Mouse (Mus musculus) kidney, postnatal 10 days (tissue): ENCODE data around the gene Pdzrn4.

Experiments used
- DNase-seq: peaks from one replicate; pipeline ENCODE4 v3.0.0; 2021; ENCODE audit warnings: mixed read lengths

Pdzrn4 gene

GRCm38 (mm10) chr15:92502797-92503196 lies 106.1 kb downstream of the Pdzrn4 start:
- no peak for DNase-seq

GRCm38 (mm10) chr15:92509372-92509771 lies 112.7 kb downstream of the Pdzrn4 start:
- DNase-seq, result no peak

- no peak for DNase-seq
Measured at GRCm38 (mm10) chr15:92515651-92516050, 119.0 kb downstream of the Pdzrn4 start.

- DNase-seq, result no peak
Measured at GRCm38 (mm10) chr15:92520677-92521225, 124.1 kb downstream of the Pdzrn4 start.

GRCm38 (mm10) chr15:92521686-92522085 lies 125.0 kb downstream of the Pdzrn4 start:
- DNase-seq, result peak; percentile 44

- DNase-seq, result no peak
Measured at GRCm38 (mm10) chr15:92524917-92525316, 128.2 kb downstream of the Pdzrn4 start.

- DNase-seq, result no peak
Measured at GRCm38 (mm10) chr15:92525416-92525815, 128.7 kb downstream of the Pdzrn4 start.

GRCm38 (mm10) chr15:92526731-92527130 lies 130.1 kb downstream of the Pdzrn4 start:
- DNase-seq, result peak; percentile 30

- no peak for DNase-seq
Measured at GRCm38 (mm10) chr15:92543252-92543651, 146.6 kb downstream of the Pdzrn4 start.

GRCm38 (mm10) chr15:92547294-92547911 lies 150.7 kb downstream of the Pdzrn4 start:
- no peak for DNase-seq

- DNase-seq, result no peak
Measured at GRCm38 (mm10) chr15:92555012-92555574, 158.4 kb downstream of the Pdzrn4 start.

GRCm38 (mm10) chr15:92555716-92556115 lies 159.0 kb downstream of the Pdzrn4 start:
- no peak for DNase-seq

GRCm38 (mm10) chr15:92558592-92558991 lies 161.9 kb downstream of the Pdzrn4 start:
- no peak for DNase-seq

- no peak for DNase-seq
Measured at GRCm38 (mm10) chr15:92562149-92562548, 165.5 kb downstream of the Pdzrn4 start.

GRCm38 (mm10) chr15:92563576-92563975 lies 166.9 kb downstream of the Pdzrn4 start:
- no peak for DNase-seq

- DNase-seq, result no peak
Measured at GRCm38 (mm10) chr15:92570526-92571243, 174.0 kb downstream of the Pdzrn4 start.

GRCm38 (mm10) chr15:92571244-92571539 lies 174.5 kb downstream of the Pdzrn4 start:
- DNase-seq, result no peak

- DNase-seq, result peak; percentile 26
Measured at GRCm38 (mm10) chr15:92577476-92577875, 180.8 kb downstream of the Pdzrn4 start.

- DNase-seq, result no peak
Measured at GRCm38 (mm10) chr15:92580217-92580616, 183.5 kb downstream of the Pdzrn4 start.

- DNase-seq, result no peak
Measured at GRCm38 (mm10) chr15:92580742-92581383, 184.2 kb downstream of the Pdzrn4 start.

GRCm38 (mm10) chr15:92584357-92585138 lies 187.9 kb downstream of the Pdzrn4 start:
- no peak for DNase-seq

GRCm38 (mm10) chr15:92587431-92587830 lies 190.8 kb downstream of the Pdzrn4 start:
- DNase-seq, result no peak

- DNase-seq, result no peak
Measured at GRCm38 (mm10) chr15:92594721-92595120, 198.0 kb downstream of the Pdzrn4 start.
